Mouse (Mus musculus): ENCODE results near the gene Olfr1217. TPM values are rescaled to one million over a fixed set of nuclear protein-coding genes. Genes with fewer than 3 reads are reported as not detected.

Gene Olfr1217
- total and polyA plus RNA-seq, 2 experiments from 2014 or later: not detected

GRCm38 (mm10) chr2:88992553-88992952 is 39.3 kb downstream of the Olfr1217 start, which contains the start of gene Olfr1214:
TSS of gene Olfr1214 (minus strand) at chr2:88992653.
- no peak within 1 kb of the TSS for H3K4me3 ChIP-seq (ENCODE audit: low read depth, low read length)
- H3K9ac ChIP-seq (replicated peaks; ENCODE audit: low read depth, low read length): no peak within 1 kb of the TSS
- no peak for ATAC-seq (ENCODE audit: insufficient read depth, low read depth)
- H3K27ac ChIP-seq (ENCODE audit: low read depth): no peak within 1 kb of the TSS
- H3K4me2 ChIP-seq (ENCODE audit: low read depth, low read length): no peak within 1 kb of the TSS
- H3K27me3 ChIP-seq (ENCODE audit: control insufficient read depth, insufficient read depth, low read length): no peaks in the 10 kb centered on the region
- no peaks in the 10 kb centered on the region for H3K9me3 ChIP-seq (replicated peaks; ENCODE audit: control insufficient read depth, low read length)
- no peaks in the 10 kb centered on the region for H3K4me1 ChIP-seq (ENCODE audit: control insufficient read depth, insufficient read depth)
- H3K36me3 ChIP-seq (replicated peaks; ENCODE audit: control insufficient read depth, insufficient read depth, low read length): no peaks in the 10 kb centered on the region
- no peak for TF ChIP-seq CTCF (IDR thresholded peaks at IDR 0.05; ENCODE audit: low read depth)
- no peak for TF ChIP-seq EP300 (IDR thresholded peaks at IDR 0.05; ENCODE audit: low read depth)
- no peak for DNase-seq (ENCODE audit: low spot score)
- WGBS: 61% methylated on average over 1 of the region's 1 CpGs

GRCm38 (mm10) chr2:88980181-88980580 is 51.7 kb downstream of the Olfr1217 start, which contains the start of gene Gm13762:
TSS of gene Gm13762 (minus strand) at chr2:88980281.
- DNase-seq (ENCODE audit: low spot score) (no peak), ATAC-seq (ENCODE audit: insufficient read depth, low read depth) (no peak)
- TF ChIP-seq CTCF (IDR thresholded peaks at IDR 0.05; ENCODE audit: low read depth): no peak
- TF ChIP-seq EP300 (IDR thresholded peaks at IDR 0.05; ENCODE audit: low read depth): no peak

More at GRCm38 (mm10) chr2:88980181-88980580, 51.7 kb downstream of the Olfr1217 start, which contains the start of gene Gm13762:
- WGBS: 64% methylated on average over 1 of the region's 1 CpGs
- Histone ChIP-seq H3K4me1 (ENCODE audit: control insufficient read depth, insufficient read depth) (no peaks in the 10 kb centered on the region), H3K9ac (replicated peaks; ENCODE audit: low read depth, low read length) (no peak within 1 kb of the TSS), H3K36me3 (replicated peaks; ENCODE audit: control insufficient read depth, insufficient read depth, low read length) (no peaks in the 10 kb centered on the region), H3K27ac (ENCODE audit: low read depth) (no peak within 1 kb of the TSS), H3K4me2 (ENCODE audit: low read depth, low read length) (no peak within 1 kb of the TSS), H3K9me3 (replicated peaks; ENCODE audit: control insufficient read depth, low read length) (no peaks in the 10 kb centered on the region), H3K4me3 (ENCODE audit: low read depth, low read length) (no peak within 1 kb of the TSS), H3K27me3 (ENCODE audit: control insufficient read depth, insufficient read depth, low read length) (no peaks in the 10 kb centered on the region)

Other genes starting within 250 kb of the Olfr1217 start
- not detected in 2 replicates for gene Olfr1201, start 239.0 kb downstream of the Olfr1217 start, total RNA-seq (2014; rRNA removed; ENCODE audit: low replicate concordance)
- gene Olfr1201, start 239.0 kb downstream of the Olfr1217 start, polyA plus RNA-seq (2015; fragmentation: Nextera tagmentation; extraction: Ambion mirVana): not detected in 2 replicates
- not detected in 2 replicates for gene Olfr1202, start 217.6 kb downstream of the Olfr1217 start, total RNA-seq (2014; rRNA removed; ENCODE audit: low replicate concordance)
- not detected in 2 replicates for gene Olfr1202, start 217.6 kb downstream of the Olfr1217 start, polyA plus RNA-seq (2015; fragmentation: Nextera tagmentation; extraction: Ambion mirVana)
- gene Olfr1205, start 202.3 kb downstream of the Olfr1217 start, total RNA-seq (2014; rRNA removed; ENCODE audit: low replicate concordance): not detected in 2 replicates
- not detected in 2 replicates for gene Olfr1205, start 202.3 kb downstream of the Olfr1217 start, polyA plus RNA-seq (2015; fragmentation: Nextera tagmentation; extraction: Ambion mirVana)
- not detected in 2 replicates for gene Olfr1204, start 182.8 kb downstream of the Olfr1217 start, total RNA-seq (2014; rRNA removed; ENCODE audit: low replicate concordance)
- gene Olfr1204, start 182.8 kb downstream of the Olfr1217 start, polyA plus RNA-seq (2015; fragmentation: Nextera tagmentation; extraction: Ambion mirVana): not detected in 2 replicates
- gene Olfr1206, start 168.8 kb downstream of the Olfr1217 start, total RNA-seq (2014; rRNA removed; ENCODE audit: low replicate concordance): not detected in 2 replicates
- gene Olfr1206, start 168.8 kb downstream of the Olfr1217 start, polyA plus RNA-seq (2015; fragmentation: Nextera tagmentation; extraction: Ambion mirVana): not detected in 2 replicates
- not detected in 2 replicates for gene Olfr1208, start 129.8 kb downstream of the Olfr1217 start, total RNA-seq (2014; rRNA removed; ENCODE audit: low replicate concordance)
- gene Olfr1208, start 129.8 kb downstream of the Olfr1217 start, polyA plus RNA-seq (2015; fragmentation: Nextera tagmentation; extraction: Ambion mirVana): not detected in 2 replicates
- gene Olfr1209, start 116.9 kb downstream of the Olfr1217 start, total RNA-seq (2014; rRNA removed; ENCODE audit: low replicate concordance): not detected in 2 replicates
- not detected in 2 replicates for gene Olfr1209, start 116.9 kb downstream of the Olfr1217 start, polyA plus RNA-seq (2015; fragmentation: Nextera tagmentation; extraction: Ambion mirVana)
- gene Olfr1211, start 94.0 kb downstream of the Olfr1217 start, total RNA-seq (2014; rRNA removed; ENCODE audit: low replicate concordance): not detected in 2 replicates
- gene Olfr1211, start 94.0 kb downstream of the Olfr1217 start, polyA plus RNA-seq (2015; fragmentation: Nextera tagmentation; extraction: Ambion mirVana): not detected in 2 replicates
- gene Olfr1212, start 78.1 kb downstream of the Olfr1217 start, total RNA-seq (2014; rRNA removed; ENCODE audit: low replicate concordance): not detected in 2 replicates
- not detected in 2 replicates for gene Olfr1212, start 78.1 kb downstream of the Olfr1217 start, polyA plus RNA-seq (2015; fragmentation: Nextera tagmentation; extraction: Ambion mirVana)
- not detected in 2 replicates for gene Gm13762, start 51.8 kb downstream of the Olfr1217 start, total RNA-seq (2014; rRNA removed; ENCODE audit: low replicate concordance)
- not detected in 2 replicates for gene Gm13762, start 51.8 kb downstream of the Olfr1217 start, polyA plus RNA-seq (2015; fragmentation: Nextera tagmentation; extraction: Ambion mirVana)
- not detected in 2 replicates for gene Olfr1214, start 39.4 kb downstream of the Olfr1217 start, total RNA-seq (2014; rRNA removed; ENCODE audit: low replicate concordance)
- gene Olfr1214, start 39.4 kb downstream of the Olfr1217 start, polyA plus RNA-seq (2015; fragmentation: Nextera tagmentation; extraction: Ambion mirVana): not detected in 2 replicates
- gene Olfr1215, start 25.1 kb downstream of the Olfr1217 start, total RNA-seq (2014; rRNA removed; ENCODE audit: low replicate concordance): not detected in 2 replicates
- gene Olfr1215, start 25.1 kb downstream of the Olfr1217 start, polyA plus RNA-seq (2015; fragmentation: Nextera tagmentation; extraction: Ambion mirVana): not detected in 2 replicates
- gene Olfr1216, start 13.7 kb downstream of the Olfr1217 start, total RNA-seq (2014; rRNA removed; ENCODE audit: low replicate concordance): not detected in 2 replicates
- gene Olfr1216, start 13.7 kb downstream of the Olfr1217 start, polyA plus RNA-seq (2015; fragmentation: Nextera tagmentation; extraction: Ambion mirVana): not detected in 2 replicates
- not detected in 2 replicates for gene Olfr1218, start 29.1 kb upstream of the Olfr1217 start, total RNA-seq (2014; rRNA removed; ENCODE audit: low replicate concordance)
- not detected in 2 replicates for gene Olfr1218, start 29.1 kb upstream of the Olfr1217 start, polyA plus RNA-seq (2015; fragmentation: Nextera tagmentation; extraction: Ambion mirVana)
- not detected in 2 replicates for gene Olfr1219, start 51.4 kb upstream of the Olfr1217 start, total RNA-seq (2014; rRNA removed; ENCODE audit: low replicate concordance)
- not detected in 2 replicates for gene Olfr1219, start 51.4 kb upstream of the Olfr1217 start, polyA plus RNA-seq (2015; fragmentation: Nextera tagmentation; extraction: Ambion mirVana)
- not detected in 2 replicates for gene Olfr1220, start 74.8 kb upstream of the Olfr1217 start, total RNA-seq (2014; rRNA removed; ENCODE audit: low replicate concordance)
- not detected in 2 replicates for gene Olfr1220, start 74.8 kb upstream of the Olfr1217 start, polyA plus RNA-seq (2015; fragmentation: Nextera tagmentation; extraction: Ambion mirVana)
- not detected in 2 replicates for gene Olfr1221, start 85.2 kb upstream of the Olfr1217 start, total RNA-seq (2014; rRNA removed; ENCODE audit: low replicate concordance)
- gene Olfr1221, start 85.2 kb upstream of the Olfr1217 start, polyA plus RNA-seq (2015; fragmentation: Nextera tagmentation; extraction: Ambion mirVana): not detected in 2 replicates
- gene Olfr1222, start 101.0 kb upstream of the Olfr1217 start, total RNA-seq (2014; rRNA removed; ENCODE audit: low replicate concordance): not detected in 2 replicates
- gene Olfr1222, start 101.0 kb upstream of the Olfr1217 start, polyA plus RNA-seq (2015; fragmentation: Nextera tagmentation; extraction: Ambion mirVana): not detected in 2 replicates
- gene Olfr1223, start 119.5 kb upstream of the Olfr1217 start, total RNA-seq (2014; rRNA removed; ENCODE audit: low replicate concordance): not detected in 2 replicates
- not detected in 2 replicates for gene Olfr1223, start 119.5 kb upstream of the Olfr1217 start, polyA plus RNA-seq (2015; fragmentation: Nextera tagmentation; extraction: Ambion mirVana)
- gene Olfr1224-ps1, start 132.0 kb upstream of the Olfr1217 start, total RNA-seq (2014; rRNA removed; ENCODE audit: low replicate concordance): not detected in 2 replicates
- gene Olfr1224-ps1, start 132.0 kb upstream of the Olfr1217 start, polyA plus RNA-seq (2015; fragmentation: Nextera tagmentation; extraction: Ambion mirVana): not detected in 2 replicates
- gene Olfr1225, start 142.6 kb upstream of the Olfr1217 start, total RNA-seq (2014; rRNA removed; ENCODE audit: low replicate concordance): not detected in 2 replicates
- gene Olfr1225, start 142.6 kb upstream of the Olfr1217 start, polyA plus RNA-seq (2015; fragmentation: Nextera tagmentation; extraction: Ambion mirVana): not detected in 2 replicates
- not detected in 2 replicates for gene Olfr1226, start 168.0 kb upstream of the Olfr1217 start, total RNA-seq (2014; rRNA removed; ENCODE audit: low replicate concordance)
- not detected in 2 replicates for gene Olfr1226, start 168.0 kb upstream of the Olfr1217 start, polyA plus RNA-seq (2015; fragmentation: Nextera tagmentation; extraction: Ambion mirVana)
- gene Olfr1228, start 222.0 kb upstream of the Olfr1217 start, total RNA-seq (2014; rRNA removed; ENCODE audit: low replicate concordance): not detected in 2 replicates
- not detected in 2 replicates for gene Olfr1228, start 222.0 kb upstream of the Olfr1217 start, polyA plus RNA-seq (2015; fragmentation: Nextera tagmentation; extraction: Ambion mirVana)